ENCODE assay signal across 9 mouse cellular contexts in the genomic region with DNA sequence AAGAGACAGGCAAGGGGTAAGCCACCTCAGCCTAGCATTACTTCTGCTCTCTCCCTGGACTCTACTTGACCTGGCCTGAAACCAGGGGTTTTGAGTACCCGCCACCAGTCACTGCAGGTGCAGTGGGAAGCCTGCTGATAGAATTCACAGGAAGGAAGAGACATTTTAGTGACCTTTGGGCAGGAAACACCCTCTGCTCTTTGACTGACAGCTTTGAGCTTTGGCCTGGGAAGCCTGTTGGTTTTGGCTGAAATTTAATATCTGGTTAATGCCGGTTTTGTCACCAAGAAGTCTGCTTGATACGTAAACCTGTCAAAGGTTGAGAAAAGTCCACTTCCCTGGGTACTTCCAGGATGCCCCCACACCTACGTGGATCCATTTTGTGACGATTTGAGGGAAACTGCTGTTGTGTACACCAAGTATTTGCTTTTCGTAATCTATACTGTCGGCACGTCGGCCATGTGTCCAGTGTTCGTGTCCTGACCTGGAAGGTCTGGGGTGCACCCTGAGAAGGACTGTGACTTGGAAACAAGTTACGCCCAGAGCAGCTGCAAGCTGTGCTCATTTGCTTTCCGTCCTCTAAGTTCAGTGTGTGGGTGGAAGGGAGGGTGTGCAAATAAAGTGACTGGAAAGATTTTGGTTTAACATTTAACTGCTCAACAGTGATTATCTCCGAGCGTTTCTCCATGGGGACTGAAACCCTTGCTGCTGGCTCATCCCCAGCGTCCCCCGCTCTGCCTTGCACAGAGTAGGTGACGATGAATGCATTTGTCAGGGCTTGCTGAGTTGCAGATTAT.
DNase-seq lines count a peak whose midpoint lies in the region; ATAC-seq and TF ChIP-seq lines count a peak whose summit lies in the region.
"Had no signal": no experiment of that assay in that cellular context is flagged by ENCODE, and none has a peak within 500 bp of the region (broad histone marks: within the 10 kb centered on the region; RNA-seq: fewer than 3 reads in every experiment).

No protein-coding gene starts in this region.

- H3K9ac ChIP-seq in lung, embryonic 16.5 days (ENCODE audit: low read length), result no peak overlapping the region
- H3K9ac ChIP-seq in forebrain, embryonic 16.5 days (replicated peaks; ENCODE audit: low read depth, low read length), result no peak overlapping the region

- H3K27me3 ChIP-seq in lung, embryonic 16.5 days (ENCODE audit: control insufficient read depth, insufficient read depth, low read depth, low read length), result no peaks in the 10 kb centered on the region
- no peaks in the 10 kb centered on the region for H3K27me3 ChIP-seq in small intestine, adult 2 months (ENCODE audit: control insufficient read depth, insufficient read depth, low read length)
- no peaks in the 10 kb centered on the region; the same call in 1 of the 2 replicates for H3K27me3 ChIP-seq in forebrain, embryonic 16.5 days (replicated peaks; ENCODE audit: control insufficient read depth, insufficient read depth, low read length)
- H3K27me3 ChIP-seq: CH12.LX had no signal

- H3K27ac ChIP-seq in lung, embryonic 16.5 days (ENCODE audit: low read length), result no peak overlapping the region
- peak overlapping the region; percentile 6; the same call in 1 of the 2 replicates for H3K27ac ChIP-seq in small intestine, adult 2 months (ENCODE audit: insufficient read depth, low read depth, low read length)
- no peak overlapping the region for H3K27ac ChIP-seq in forebrain, embryonic 16.5 days (ENCODE audit: low read length)

- ATAC-seq in lung, embryonic 16.5 days (ENCODE audit: low read depth), result peak; percentile 43; the same call in 1 of the 2 replicates
- no peak for ATAC-seq in forebrain, embryonic 16.5 days
- no peak for ATAC-seq in granulocyte monocyte progenitor cell, adult 5-6 weeks (replicated peaks; ENCODE audit: poor library complexity, severe bottlenecking)

- no peaks in the 10 kb centered on the region for H3K9me3 ChIP-seq in lung, embryonic 16.5 days (ENCODE audit: control insufficient read depth, low read length)
- no peaks in the 10 kb centered on the region for H3K9me3 ChIP-seq in forebrain, embryonic 16.5 days (ENCODE audit: control insufficient read depth, low read length)

- TF ChIP-seq POLR2A in small intestine, adult 2 months (IDR thresholded peaks at IDR 0.05; ENCODE audit: low read depth, low read length), result no peak

- no peak for TF ChIP-seq CTCF in small intestine, adult 2 months (IDR thresholded peaks at IDR 0.05; ENCODE audit: extremely low read depth, insufficient read length, insufficient replicate concordance, low read depth, low read length)

- no peaks in the 10 kb centered on the region for H3K36me3 ChIP-seq in lung, embryonic 16.5 days (ENCODE audit: control insufficient read depth, insufficient read depth, low read length)
- H3K36me3 ChIP-seq in small intestine, adult 2 months (ENCODE audit: control insufficient read depth, insufficient read depth, low read length), result no peaks in the 10 kb centered on the region
- H3K36me3 ChIP-seq in forebrain, embryonic 16.5 days (ENCODE audit: control insufficient read depth, insufficient read depth), result no peaks in the 10 kb centered on the region

- no peak overlapping the region for H3K4me2 ChIP-seq in lung, embryonic 16.5 days (ENCODE audit: low read depth, low read length)
- no peak overlapping the region for H3K4me2 ChIP-seq in forebrain, embryonic 16.5 days (ENCODE audit: low read length)

- 44% methylated on average over 17 of the region's 17 CpGs for WGBS in lung, embryonic 16.5 days
- 26% methylated on average over 17 of the region's 17 CpGs for WGBS in small intestine, adult 2 months
- 87% methylated on average over 17 of the region's 17 CpGs for WGBS in forebrain, embryonic 16.5 days

- H3K4me1 ChIP-seq in lung, embryonic 16.5 days (replicated peaks; ENCODE audit: control insufficient read depth, insufficient read depth, low read length), result peaks cover 18% of the 10 kb centered on the region
- peaks cover 17% of the 10 kb centered on the region; the same call in 1 of the 2 replicates for H3K4me1 ChIP-seq in small intestine, adult 2 months (ENCODE audit: control insufficient read depth, insufficient read depth, insufficient read length, low read length)
- H3K4me1 ChIP-seq in forebrain, embryonic 16.5 days (replicated peaks; ENCODE audit: control insufficient read depth, insufficient read depth, low read length), result peaks cover 9% of the 10 kb centered on the region; the same call in 1 of the 2 replicates

- no peak for DNase-seq in lung, postnatal 25 days (ENCODE audit: low spot score)
- DNase-seq in induced T-regulatory cell, adult 2 months (ENCODE audit: low read depth), result peak; percentile 3
- peak; percentile 54 to 71 for DNase-seq in left cerebral cortex, adult 18-20 months (ENCODE audit: low spot score in 2 of 2)
- no peak for DNase-seq in gastrocnemius, adult 18-20 months (ENCODE audit: low spot score)

- no peak overlapping the region for H3K4me3 ChIP-seq in lung, embryonic 16.5 days (ENCODE audit: low read length)
- H3K4me3 ChIP-seq in small intestine, adult 2 months (ENCODE audit: low read depth, low read length), result no peak overlapping the region
- no peak overlapping the region for H3K4me3 ChIP-seq in forebrain, embryonic 16.5 days (replicated peaks; ENCODE audit: low read length)

Comparison
In these comparisons a context has a peak if more than half of its experiments do, and no peak if none do; other contexts are left out.
1. DNase-seq: peak in induced T-regulatory cell, adult 2 months (single experiment) and left cerebral cortex, adult 18-20 months (2 of 2); none in lung, postnatal 25 days (single experiment) and gastrocnemius, adult 18-20 months (single experiment).